Mouse (Mus musculus) forebrain, embryonic 14.5 days (tissue): Measurements from ENCODE around the gene Ell. TPM values are rescaled to one million over a fixed set of nuclear protein-coding genes. Genes with fewer than 3 reads are reported as not detected.

ENCODE experiments used
- ATAC-seq: fragments of 200-750 bp; cut with Nextera tagmentation; 2 replicates; pipeline ENCODE4 v1.8.0; 2017; ENCODE audit warnings: mild to moderate bottlenecking, moderate library complexity
- DNase-seq: peaks from one replicate; pipeline ENCODE4 v3.0.0-alpha.2; 2015; ENCODE audit warnings: low spot score
- H3K27ac ChIP-seq: fragments of 300-500 bp; sonication (generic); 2 replicates; pipeline ENCODE4 v1.5.1; 2014; ENCODE audit warnings: low read depth, mild to moderate bottlenecking, control low read depth, low read length, moderate library complexity
- H3K27me3 ChIP-seq: fragments of 300-500 bp; sonication (generic); replicated peaks from 2 replicates; pipeline ENCODE4 v1.6.1; 2014; ENCODE audit warnings: low read length, control low read depth, mixed read lengths; ENCODE audit not compliant: control insufficient read depth, insufficient read depth
- H3K36me3 ChIP-seq: fragments of 300-500 bp; sonication (generic); 2 replicates; pipeline ENCODE4 v1.6.1; 2014; ENCODE audit warnings: low read length, control low read depth; ENCODE audit not compliant: control insufficient read depth, insufficient read depth
- H3K4me1 ChIP-seq: fragments of 300-500 bp; sonication (generic); 2 replicates; pipeline ENCODE4 v1.6.1; 2014; ENCODE audit warnings: antibody characterized with exemption, low read length, control low read depth; ENCODE audit not compliant: control insufficient read depth, insufficient read depth
- H3K4me2 ChIP-seq: fragments of 300-500 bp; sonication (generic); 2 replicates; pipeline ENCODE4 v1.6.1; 2014; ENCODE audit warnings: mild to moderate bottlenecking, control low read depth, low read length
- H3K4me3 ChIP-seq: fragments of 300-500 bp; sonication (generic); 2 replicates; pipeline ENCODE4 v1.5.1; 2014; ENCODE audit warnings: low read depth, low read length, control low read depth
- H3K9ac ChIP-seq: fragments of 300-500 bp; sonication (generic); 2 replicates; pipeline ENCODE4 v1.6.1; 2014; ENCODE audit warnings: mild to moderate bottlenecking, low read length, control low read depth, moderate library complexity
- H3K9me3 ChIP-seq: fragments of 300-500 bp; sonication (generic); replicated peaks from 2 replicates; pipeline ENCODE4 v1.6.1; 2016; ENCODE audit warnings: low read length, control low read depth, mixed read lengths; ENCODE audit not compliant: control insufficient read depth
- WGBS: fragments of 180-500 bp; shearing (Covaris S2); extraction: QIAGEN DNeasy Blood & Tissue Kit; methylation state at CpG from one replicate; pipeline ENCODE4 v1.1.7; 2014; 5-methylcytosine and 5-hydroxymethylcytosine counted together
- polyA plus RNA-seq: library from polyadenylated mRNA; unstranded; fragments of >200 nt; fragmentation: Nextera tagmentation; extraction: Ambion mirVana; gene quantifications from 2 replicates; pipeline ENCODE4 v1.2.1, GENCODE M21; 2014

The Ell gene
- polyA plus RNA-seq, 1 experiment from 2014 or later, result 15.1 TPM

- 94% methylated on average over 13 of the region's 13 CpGs for WGBS
- Histone ChIP-seq H3K4me3 (no peak overlapping the region), H3K4me2 (no peak overlapping the region), H3K4me1 (peaks cover 37% of the 10 kb centered on the region), H3K9ac (no peak overlapping the region), H3K27ac (no peak overlapping the region), H3K27me3 (no peaks in the 10 kb centered on the region), H3K9me3 (no peaks in the 10 kb centered on the region), H3K36me3 (peaks cover 6% of the 10 kb centered on the region; the same call in 1 of the 2 replicates)
- DNase-seq, result no peak
- ATAC-seq, result no peak
Observed at GRCm38 (mm10) chr8:70602139-70602811, 63.0 kb downstream of the Ell start.

DNA sequence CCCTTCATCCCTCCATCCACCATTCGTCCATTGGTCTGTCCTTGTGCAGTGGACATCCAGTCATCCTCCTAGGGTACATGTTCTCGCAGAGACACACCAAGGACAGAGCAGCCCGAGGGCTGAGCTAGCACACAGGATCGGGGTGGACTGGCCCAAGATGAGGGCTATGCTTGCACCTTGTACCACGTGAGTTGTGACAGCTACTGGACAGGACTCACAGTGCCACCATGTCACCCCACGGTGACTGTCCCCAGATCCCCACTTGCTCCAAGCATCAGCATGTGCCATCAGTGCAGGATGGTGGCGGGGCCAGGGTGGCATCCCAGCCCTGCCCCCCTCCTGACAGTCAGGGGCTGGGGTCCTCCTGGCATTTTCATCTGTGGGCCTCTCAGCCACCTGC lies 65.3 kb downstream of the Ell start:
- Histone ChIP-seq H3K27me3 (no peaks in the 10 kb centered on the region), H3K27ac (no peak overlapping the region), H3K9me3 (no peaks in the 10 kb centered on the region), H3K9ac (no peak overlapping the region), H3K4me3 (no peak overlapping the region), H3K4me1 (peaks cover 37% of the 10 kb centered on the region), H3K36me3 (peaks cover 4% of the 10 kb centered on the region; the same call in 1 of the 2 replicates), H3K4me2 (no peak overlapping the region)
- ATAC-seq (no peak), DNase-seq (no peak)
- WGBS, result 91% methylated on average over 7 of the region's 7 CpGs

DNA sequence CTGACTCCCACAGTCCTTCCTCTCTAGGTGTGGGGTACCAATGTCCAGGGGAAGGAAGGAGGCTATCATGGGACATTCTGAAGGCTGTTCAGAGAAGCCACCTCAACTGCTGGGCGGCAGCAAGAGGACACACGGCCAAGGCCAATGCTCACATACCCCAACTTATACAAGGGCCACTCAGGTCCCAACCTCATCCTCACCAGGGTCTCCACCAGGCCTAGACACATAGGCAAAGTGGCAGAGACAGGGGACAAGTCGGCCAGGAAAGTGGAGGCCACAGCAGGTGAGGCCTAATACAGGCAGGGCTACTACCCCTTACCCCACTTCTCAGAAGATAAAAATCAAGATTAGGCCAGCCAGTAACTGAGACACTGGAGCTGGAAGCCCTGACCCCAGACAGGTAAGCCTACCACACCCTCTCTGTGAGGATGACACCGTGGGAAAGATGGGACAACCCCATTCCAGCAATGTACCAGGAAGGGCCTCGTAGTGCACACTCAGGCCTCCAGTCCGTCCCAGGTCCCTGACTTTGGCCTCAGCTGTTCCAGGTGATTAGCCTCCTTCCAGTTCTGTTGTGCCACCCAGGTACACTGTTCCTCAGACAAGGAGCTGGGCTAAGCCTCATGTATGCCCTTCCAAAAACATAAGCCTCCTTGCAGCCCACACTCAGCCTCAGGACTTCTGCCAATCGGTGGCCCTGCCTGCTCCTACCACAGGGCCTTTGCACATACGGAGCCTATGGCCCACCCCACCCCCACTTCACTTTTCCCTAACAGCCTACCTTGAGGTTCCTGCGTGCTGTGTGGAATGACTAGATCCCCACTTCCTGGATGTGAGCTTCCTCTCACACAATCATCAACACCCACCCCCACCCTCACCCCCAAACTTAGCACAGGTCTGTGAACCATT lies 66.9 kb downstream of the Ell start:
- Histone ChIP-seq H3K4me1 (peaks cover 38% of the 10 kb centered on the region), H3K9ac (no peak overlapping the region), H3K27me3 (peaks cover 2% of the 10 kb centered on the region; the same call in 1 of the 2 replicates), H3K9me3 (no peaks in the 10 kb centered on the region), H3K27ac (no peak overlapping the region), H3K4me2 (no peak overlapping the region), H3K36me3 (peaks cover 4% of the 10 kb centered on the region; the same call in 1 of the 2 replicates), H3K4me3 (no peak overlapping the region)
- DNase-seq (no peak), ATAC-seq (no peak)
- 94% methylated on average over 9 of the region's 9 CpGs for WGBS

- Histone ChIP-seq H3K27ac (no peak overlapping the region), H3K27me3 (peaks cover 4% of the 10 kb centered on the region; the same call in 1 of the 2 replicates), H3K4me1 (peaks cover 34% of the 10 kb centered on the region), H3K4me3 (peak overlapping the region; percentile 77), H3K4me2 (peak overlapping the region; percentile 85), H3K36me3 (peaks cover 4% of the 10 kb centered on the region; the same call in 1 of the 2 replicates), H3K9ac (peak overlapping the region; percentile 92), H3K9me3 (no peaks in the 10 kb centered on the region)
- 72% methylated on average over 18 of the region's 18 CpGs for WGBS
- no peak for ATAC-seq
- no peak for DNase-seq
Observed at GRCm38 (mm10) chr8:70606780-70607602, 67.7 kb downstream of the Ell start.

DNA sequence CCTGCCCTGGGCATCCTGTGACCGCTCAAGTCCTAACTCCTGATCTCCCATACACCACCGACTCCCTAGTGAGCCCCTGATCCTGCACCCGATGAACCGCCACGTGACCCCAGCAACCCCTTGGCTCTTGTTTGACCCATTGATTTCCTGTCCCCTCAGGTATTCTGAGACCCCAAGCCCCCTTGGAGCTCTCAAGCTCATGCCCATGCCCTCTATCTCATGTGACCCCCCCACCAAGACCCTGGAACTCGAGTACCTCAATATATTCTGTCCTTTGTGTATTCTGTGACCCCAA lies 68.3 kb downstream of the Ell start:
- H3K27ac ChIP-seq, result peak overlapping the region; percentile 44; the same call in 1 of the 2 replicates

DNA sequence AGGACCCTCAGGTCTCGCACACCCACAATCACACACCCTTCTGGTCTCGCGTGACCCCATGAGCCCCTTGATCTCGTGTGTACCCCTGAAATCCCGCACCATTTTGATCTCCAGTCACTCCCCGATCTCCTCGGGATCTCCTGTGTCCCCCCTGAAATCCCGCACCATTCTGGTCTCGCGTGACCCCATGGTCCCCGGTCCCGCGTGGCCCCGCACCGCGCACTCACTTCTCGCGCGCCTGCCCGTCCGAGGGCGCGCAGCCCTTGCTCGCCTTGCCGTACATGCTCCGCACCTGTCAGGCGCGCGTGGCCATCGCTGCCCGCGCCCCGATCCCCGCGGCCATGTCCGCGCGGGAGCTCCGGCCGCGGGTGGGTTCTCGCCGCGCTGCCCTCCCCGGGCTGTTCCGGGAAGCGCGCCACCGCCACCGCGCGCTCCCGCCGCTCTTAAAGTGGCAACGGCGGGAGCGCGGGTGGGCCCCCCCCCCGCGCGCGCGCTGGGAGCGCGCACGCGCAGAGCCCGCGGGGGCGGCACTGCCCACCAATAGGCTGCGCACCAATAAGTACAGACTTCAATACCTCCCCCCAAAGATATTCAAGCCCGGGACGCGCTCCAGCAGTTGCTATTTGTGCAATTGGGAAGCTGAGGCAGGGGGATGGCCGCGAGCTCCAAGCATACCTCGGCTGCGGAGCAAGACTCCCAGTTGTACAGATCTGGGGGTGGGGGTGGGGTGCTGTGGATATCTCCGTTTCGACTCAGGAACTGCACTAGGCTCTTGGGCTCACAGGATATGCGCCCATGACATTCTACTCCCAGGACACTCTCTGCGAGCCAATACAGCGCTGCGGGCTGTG lies 68.9 kb downstream of the Ell start:
- ATAC-seq, result 0 out of 2 replicates have a peak, but pooled peaks have one; percentile 7

More for the DNA sequence above, 68.3 kb downstream of the Ell start:
- DNase-seq (no peak), ATAC-seq (no peak)
- Histone ChIP-seq H3K4me3 (peak overlapping the region; percentile 77), H3K9me3 (no peaks in the 10 kb centered on the region), H3K36me3 (peaks cover 4% of the 10 kb centered on the region; the same call in 1 of the 2 replicates), H3K27me3 (peaks cover 4% of the 10 kb centered on the region; the same call in 1 of the 2 replicates), H3K9ac (peak overlapping the region; percentile 92), H3K4me1 (peaks cover 34% of the 10 kb centered on the region), H3K4me2 (peak overlapping the region; percentile 85)
- WGBS, result 30% methylated on average over 6 of the region's 6 CpGs

DNA sequence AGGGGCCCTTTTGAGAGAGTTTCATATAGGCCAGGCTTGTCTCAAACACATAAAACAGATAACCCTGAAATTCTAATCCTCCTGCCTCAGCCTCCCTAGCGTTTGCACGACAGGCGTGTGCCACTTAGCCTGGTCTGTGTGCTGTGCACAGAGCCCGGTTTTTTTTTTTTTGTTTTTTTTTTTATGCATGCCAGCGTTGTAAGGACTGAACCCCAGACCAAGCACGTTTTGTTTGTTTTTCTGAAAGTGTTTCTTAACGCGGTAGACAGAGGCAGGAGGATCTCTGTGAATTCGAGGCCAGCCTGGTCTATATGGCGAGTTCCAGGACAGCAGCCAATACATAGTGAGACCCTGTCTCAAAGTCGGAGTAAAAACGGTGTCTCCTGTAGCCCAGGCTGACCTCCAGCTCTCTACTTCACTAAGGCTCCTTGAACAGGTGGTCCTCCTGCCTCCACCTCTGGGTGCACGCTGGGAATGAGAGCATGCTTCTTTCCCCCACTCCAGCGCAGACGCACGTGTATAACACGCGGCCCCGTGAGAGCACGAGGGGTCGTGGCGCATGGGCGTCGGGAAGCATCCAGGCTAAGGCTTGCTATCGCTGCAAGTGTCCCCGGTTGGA lies 69.6 kb downstream of the Ell start, which contains the start of gene Ssbp4:
Gene Ssbp4, minus strand, starts transcription at position 124 of the 619 bp plus-strand sequence.
- ATAC-seq, result 0 out of 2 replicates have a peak, but pooled peaks have one; percentile 0
- H3K4me3 ChIP-seq, result peak within 1 kb of the TSS; percentile 77

More for the DNA sequence above, 68.9 kb downstream of the Ell start:
- Histone ChIP-seq H3K9ac (peak overlapping the region; percentile 92), H3K27ac (peak overlapping the region; percentile 44; the same call in 1 of the 2 replicates), H3K4me2 (peak overlapping the region; percentile 85), H3K4me1 (peaks cover 34% of the 10 kb centered on the region), H3K4me3 (peak overlapping the region; percentile 77), H3K27me3 (peaks cover 4% of the 10 kb centered on the region; the same call in 1 of the 2 replicates), H3K9me3 (no peaks in the 10 kb centered on the region), H3K36me3 (no peaks in the 10 kb centered on the region)
- WGBS, result 3% methylated on average over 63 of the region's 84 CpGs
- peak; percentile 68 for DNase-seq

More for the DNA sequence above, 69.6 kb downstream of the Ell start, which contains the start of gene Ssbp4:
- peak within 1 kb of the TSS; percentile 92 for H3K9ac ChIP-seq
- H3K9me3 ChIP-seq, result no peaks in the 10 kb centered on the region
- DNase-seq, result no peak
- peaks cover 4% of the 10 kb centered on the region; the same call in 1 of the 2 replicates for H3K27me3 ChIP-seq
- peak within 1 kb of the TSS; percentile 78 for H3K27ac ChIP-seq
- no peaks in the 10 kb centered on the region for H3K36me3 ChIP-seq
- WGBS, result 5% methylated on average over 26 of the region's 26 CpGs
- peaks cover 34% of the 10 kb centered on the region for H3K4me1 ChIP-seq
- H3K4me2 ChIP-seq, result peak within 1 kb of the TSS; percentile 85
